Mouse (Mus musculus): ENCODE data around the gene Wdr49. TPM values are rescaled to one million over a fixed set of nuclear protein-coding genes. Genes with fewer than 3 reads are reported as not detected.
"Not testable (repeated sequence)": the region's sequence is repeated elsewhere in the genome, so short reads cannot be mapped to it uniquely, and the experiment has no call there.

The Wdr49 gene
- polyA plus RNA-seq, 1 experiment from 2014 or later, result not detected

DNA sequence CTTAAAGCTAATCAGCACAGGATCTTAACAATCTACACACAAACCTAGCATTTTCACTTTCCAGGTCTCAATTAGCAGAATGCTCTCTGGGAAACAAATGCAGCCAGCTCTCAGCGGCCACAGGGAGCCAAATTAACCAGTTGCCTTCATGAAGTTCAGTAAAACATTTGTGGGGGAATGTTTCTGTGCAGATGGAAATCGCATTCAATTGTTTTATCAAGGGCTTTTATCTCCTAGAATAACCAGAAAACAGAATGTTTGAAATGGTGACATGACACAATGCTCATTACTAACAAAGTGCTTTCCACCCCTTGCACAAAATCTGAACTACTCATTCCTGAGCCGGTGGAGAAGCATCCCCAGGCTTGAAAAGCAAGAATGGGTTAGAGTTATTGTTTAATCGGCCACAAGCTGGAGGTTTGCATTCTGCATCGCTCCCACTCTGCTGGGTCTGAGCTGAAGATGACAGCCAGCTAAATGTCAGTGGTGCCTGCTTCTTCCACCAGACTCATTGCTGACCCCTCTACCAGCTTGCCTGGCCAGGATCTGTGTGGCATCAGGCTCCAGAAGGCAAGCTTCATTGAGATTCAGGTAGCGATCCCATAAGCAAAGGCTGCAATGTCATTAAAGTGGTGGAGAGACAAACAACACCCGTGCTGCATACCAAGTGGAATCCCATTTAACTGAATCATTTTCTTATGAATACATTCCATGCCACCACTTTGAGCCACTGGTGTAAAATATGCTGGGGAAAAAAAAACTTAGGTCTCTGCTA lies 86.6 kb downstream of the Wdr49 start:
- Histone ChIP-seq H3K27ac (no peak overlapping the region), H3K4me3 (no peak overlapping the region), H3K9me3 (replicated peaks) (no peaks in the 10 kb centered on the region), H3K36me3 (no peaks in the 10 kb centered on the region), H3K27me3 (ENCODE audit: low read depth, poor library complexity, severe bottlenecking) (no peaks in the 10 kb centered on the region), H3K4me1 (no peaks in the 10 kb centered on the region)
- WGBS, result 82% methylated on average over 7 of the region's 7 CpGs
- no peak for DNase-seq (ENCODE audit: low spot score)

DNA sequence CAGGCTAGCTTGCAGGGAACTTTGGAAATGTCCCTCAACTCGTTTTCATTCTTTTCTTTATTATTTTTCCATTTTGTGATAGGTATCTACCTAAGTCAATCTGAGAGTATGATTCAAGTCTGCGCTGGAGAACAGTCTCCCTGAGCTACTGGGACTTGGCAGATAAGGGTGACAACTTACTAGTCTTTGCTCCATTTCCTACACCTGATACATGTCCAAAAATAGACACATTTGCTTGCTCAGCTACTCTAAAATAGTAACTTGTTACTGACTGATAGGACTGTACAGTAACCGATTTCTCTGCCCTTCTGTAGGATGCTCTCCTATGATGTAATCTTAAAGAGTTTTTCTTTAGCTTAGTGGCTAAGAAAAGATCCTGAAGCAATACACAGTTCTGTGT lies 87.5 kb downstream of the Wdr49 start:
- no peak for DNase-seq (ENCODE audit: low spot score)
- WGBS, result 81% methylated on average over 3 of the region's 3 CpGs
- no peaks in the 10 kb centered on the region for H3K4me1 ChIP-seq
- no peaks in the 10 kb centered on the region for H3K36me3 ChIP-seq
- no peak overlapping the region for H3K4me3 ChIP-seq
- H3K9me3 ChIP-seq (replicated peaks), result no peaks in the 10 kb centered on the region
- H3K27ac ChIP-seq, result no peak overlapping the region
- H3K27me3 ChIP-seq (ENCODE audit: low read depth, poor library complexity, severe bottlenecking), result no peaks in the 10 kb centered on the region

DNA sequence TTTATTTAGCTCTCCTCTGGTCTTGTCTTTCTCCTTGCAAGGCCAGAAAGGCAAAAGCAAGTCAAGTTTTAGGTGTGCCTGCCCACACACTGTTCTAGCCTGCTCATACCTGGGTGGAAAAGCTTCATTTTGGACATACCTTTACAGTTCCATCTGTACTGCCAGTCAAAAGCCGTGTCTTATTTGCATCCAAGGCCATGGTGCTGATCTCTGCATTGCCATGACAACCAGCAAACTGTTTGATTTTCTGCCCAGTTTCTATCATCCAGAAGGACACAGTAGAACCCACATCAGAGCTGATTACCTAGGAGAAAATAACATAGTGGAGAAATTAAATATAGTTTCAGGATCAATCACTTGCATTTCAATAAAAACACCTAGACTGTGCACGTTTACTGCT lies 100.2 kb downstream of the Wdr49 start:
- 83% methylated on average over 2 of the region's 2 CpGs for WGBS
- no peaks in the 10 kb centered on the region for H3K27me3 ChIP-seq (ENCODE audit: low read depth, poor library complexity, severe bottlenecking)
- H3K4me3 ChIP-seq, result no peak overlapping the region
- H3K4me1 ChIP-seq, result no peaks in the 10 kb centered on the region
- DNase-seq (ENCODE audit: low spot score), result no peak
- no peak overlapping the region for H3K27ac ChIP-seq
- H3K9me3 ChIP-seq (replicated peaks), result no peaks in the 10 kb centered on the region
- no peaks in the 10 kb centered on the region for H3K36me3 ChIP-seq

- no peaks in the 10 kb centered on the region for H3K36me3 ChIP-seq
- no peaks in the 10 kb centered on the region for H3K4me1 ChIP-seq
- no peak overlapping the region for H3K27ac ChIP-seq
- H3K9me3 ChIP-seq (replicated peaks), result no peaks in the 10 kb centered on the region
- no peaks in the 10 kb centered on the region for H3K27me3 ChIP-seq (ENCODE audit: low read depth, poor library complexity, severe bottlenecking)
- DNase-seq (ENCODE audit: low spot score), result no peak
- H3K4me3 ChIP-seq, result no peak overlapping the region
These were observed 128.0 kb downstream of the Wdr49 start for GRCm38 (mm10) chr3:75353972-75354371.

DNA sequence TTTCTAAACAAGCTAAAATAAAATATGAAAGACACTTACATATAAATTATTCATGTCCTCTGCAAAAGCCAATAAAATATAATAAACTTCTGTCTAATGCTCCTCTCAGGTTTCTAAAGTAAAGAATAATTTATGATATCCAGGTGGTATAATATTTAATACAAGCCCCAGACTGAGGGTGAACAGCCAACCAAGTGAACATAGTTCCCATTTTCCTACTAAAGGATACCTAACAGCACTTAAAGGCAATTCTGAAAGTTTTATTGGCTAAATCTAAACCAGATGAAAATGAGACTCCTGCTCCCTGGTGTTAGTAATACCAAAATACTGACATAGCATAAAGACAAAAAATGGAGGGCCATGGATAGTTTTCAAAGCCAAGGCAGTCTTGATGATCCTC lies 144.8 kb downstream of the Wdr49 start:
- DNase-seq (ENCODE audit: low spot score), result no peak
- Histone ChIP-seq H3K36me3 (no peaks in the 10 kb centered on the region), H3K4me3 (no peak overlapping the region), H3K27me3 (ENCODE audit: low read depth, poor library complexity, severe bottlenecking) (no peaks in the 10 kb centered on the region), H3K4me1 (no peaks in the 10 kb centered on the region), H3K27ac (no peak overlapping the region), H3K9me3 (replicated peaks) (no peaks in the 10 kb centered on the region)

- WGBS, result 87% methylated on average over 4 of the region's 4 CpGs
These were observed 161.0 kb downstream of the Wdr49 start for GRCm38 (mm10) chr3:75320999-75321398.

GRCm38 (mm10) chr3:75308861-75309260 lies 173.1 kb downstream of the Wdr49 start:
- 91% methylated on average over 4 of the region's 4 CpGs for WGBS
- Histone ChIP-seq H3K27me3 (ENCODE audit: low read depth, poor library complexity, severe bottlenecking) (no peaks in the 10 kb centered on the region), H3K27ac (no peak overlapping the region), H3K4me1 (no peaks in the 10 kb centered on the region), H3K36me3 (no peaks in the 10 kb centered on the region), H3K9me3 (replicated peaks) (no peaks in the 10 kb centered on the region), H3K4me3 (no peak overlapping the region)
- no peak for DNase-seq (ENCODE audit: low spot score)

More at GRCm38 (mm10) chr3:75320999-75321398, 161.0 kb downstream of the Wdr49 start:
- no peaks in the 10 kb centered on the region for H3K9me3 ChIP-seq (replicated peaks)
- H3K27ac ChIP-seq, result no peak overlapping the region
- no peak for DNase-seq (ENCODE audit: low spot score)
- H3K4me1 ChIP-seq, result no peaks in the 10 kb centered on the region
- H3K4me3 ChIP-seq, result no peak overlapping the region
- no peaks in the 10 kb centered on the region for H3K36me3 ChIP-seq
- H3K27me3 ChIP-seq (ENCODE audit: low read depth, poor library complexity, severe bottlenecking), result no peaks in the 10 kb centered on the region

DNA sequence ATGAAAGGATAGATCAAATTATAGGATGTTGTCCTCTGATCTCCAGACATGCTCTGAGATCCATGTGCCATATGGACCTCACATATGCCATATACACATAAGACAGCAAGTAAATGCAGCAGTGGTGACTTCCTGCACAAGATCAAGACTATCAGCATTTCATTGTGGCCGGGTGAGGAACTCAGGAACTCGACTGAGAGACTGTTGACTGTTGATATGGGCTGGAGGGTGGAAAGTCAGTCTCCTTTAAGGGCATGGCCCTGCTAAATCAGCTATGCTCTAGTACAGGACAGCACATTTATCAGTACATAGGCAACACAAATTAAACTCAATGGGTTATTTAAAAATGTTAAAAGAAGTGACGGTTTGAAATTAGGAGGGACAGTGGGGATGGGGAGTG lies 173.7 kb downstream of the Wdr49 start:
- Histone ChIP-seq H3K4me3 (no peak overlapping the region), H3K4me1 (no peaks in the 10 kb centered on the region), H3K27me3 (ENCODE audit: low read depth, poor library complexity, severe bottlenecking) (no peaks in the 10 kb centered on the region), H3K9me3 (replicated peaks) (no peaks in the 10 kb centered on the region), H3K27ac (no peak overlapping the region), H3K36me3 (no peaks in the 10 kb centered on the region)
- WGBS, result 73% methylated on average over 3 of the region's 3 CpGs
- DNase-seq (ENCODE audit: low spot score), result no peak

GRCm38 (mm10) chr3:75305584-75305983 lies 176.4 kb downstream of the Wdr49 start:
- Histone ChIP-seq H3K27ac (no peak overlapping the region), H3K36me3 (no peaks in the 10 kb centered on the region), H3K9me3 (replicated peaks) (no peaks in the 10 kb centered on the region), H3K4me1 (no peaks in the 10 kb centered on the region), H3K4me3 (no peak overlapping the region), H3K27me3 (ENCODE audit: low read depth, poor library complexity, severe bottlenecking) (no peaks in the 10 kb centered on the region)
- 92% methylated on average over 3 of the region's 3 CpGs for WGBS
- no peak for DNase-seq (ENCODE audit: low spot score)

DNA sequence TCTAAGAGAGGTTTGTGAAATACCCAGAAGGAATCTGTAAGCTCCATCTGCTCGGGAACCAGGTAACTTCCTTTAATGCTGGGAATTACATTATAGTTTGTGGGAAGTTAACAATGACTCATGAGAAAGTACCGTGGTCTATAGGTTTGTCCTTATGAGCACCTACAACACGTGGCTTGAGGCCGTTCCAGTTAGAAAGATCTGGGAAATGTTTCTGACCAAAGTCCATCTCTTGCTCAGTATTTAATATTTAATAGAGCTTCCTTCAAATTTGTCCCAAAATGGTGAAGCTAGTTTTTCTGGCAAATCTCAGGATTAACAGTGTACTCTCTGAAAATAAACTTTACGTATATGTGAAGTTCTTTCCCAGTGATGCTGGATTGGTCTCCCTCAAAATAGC lies 177.3 kb downstream of the Wdr49 start:
- Histone ChIP-seq H3K4me1 (no peaks in the 10 kb centered on the region), H3K27ac (no peak overlapping the region), H3K4me3 (no peak overlapping the region), H3K9me3 (replicated peaks) (no peaks in the 10 kb centered on the region), H3K36me3 (no peaks in the 10 kb centered on the region), H3K27me3 (ENCODE audit: low read depth, poor library complexity, severe bottlenecking) (no peaks in the 10 kb centered on the region)
- DNase-seq (ENCODE audit: low spot score), result no peak
- 97% methylated on average over 5 of the region's 5 CpGs for WGBS

GRCm38 (mm10) chr3:75301072-75301471 lies 180.9 kb downstream of the Wdr49 start:
- Histone ChIP-seq H3K9me3 (replicated peaks) (no peaks in the 10 kb centered on the region), H3K4me3 (no peak overlapping the region), H3K36me3 (no peaks in the 10 kb centered on the region), H3K4me1 (no peaks in the 10 kb centered on the region), H3K27ac (no peak overlapping the region), H3K27me3 (ENCODE audit: low read depth, poor library complexity, severe bottlenecking) (no peaks in the 10 kb centered on the region)
- WGBS, result 96% methylated on average over 2 of the region's 2 CpGs
- DNase-seq (ENCODE audit: low spot score), result no peak

DNA sequence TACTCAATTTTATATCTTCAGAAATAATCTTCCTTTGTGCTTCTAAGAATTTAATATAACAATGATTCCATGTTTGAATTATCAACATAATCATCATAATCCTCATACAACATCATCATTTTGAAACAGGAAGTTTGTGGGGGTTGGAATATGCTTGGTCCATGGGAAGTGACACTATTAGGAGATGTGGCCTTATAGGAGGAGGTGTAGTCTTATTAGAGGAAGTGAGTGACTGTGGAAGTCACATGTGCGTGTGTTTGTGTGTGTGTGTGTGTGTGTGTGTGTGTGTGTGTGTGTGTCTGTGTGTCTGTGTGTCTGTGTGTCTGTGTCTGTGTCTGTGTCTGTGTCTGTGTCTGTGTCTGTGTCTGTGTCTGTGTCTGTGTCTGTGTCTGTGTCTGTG lies 182.5 kb downstream of the Wdr49 start:
- H3K36me3 ChIP-seq; H3K27me3 ChIP-seq (ENCODE audit: low read depth, poor library complexity, severe bottlenecking); DNase-seq (ENCODE audit: low spot score); H3K4me1 ChIP-seq; H3K9me3 ChIP-seq (replicated peaks); H3K4me3 ChIP-seq; H3K27ac ChIP-seq: not testable (repeated sequence)
- WGBS, result 94% methylated on average over 1 of the region's 1 CpGs

- 75% methylated on average over 3 of the region's 3 CpGs for WGBS
- no peak overlapping the region for H3K4me3 ChIP-seq
- H3K9me3 ChIP-seq (replicated peaks), result no peaks in the 10 kb centered on the region
- H3K27ac ChIP-seq, result no peak overlapping the region
- H3K27me3 ChIP-seq (ENCODE audit: low read depth, poor library complexity, severe bottlenecking), result no peaks in the 10 kb centered on the region
- H3K36me3 ChIP-seq, result no peaks in the 10 kb centered on the region
- no peak for DNase-seq (ENCODE audit: low spot score)
- no peaks in the 10 kb centered on the region for H3K4me1 ChIP-seq
These were observed 184.2 kb downstream of the Wdr49 start for GRCm38 (mm10) chr3:75297758-75298111.

Data from limb, embryonic 10.5 days (tissue).